In the genomic region with DNA sequence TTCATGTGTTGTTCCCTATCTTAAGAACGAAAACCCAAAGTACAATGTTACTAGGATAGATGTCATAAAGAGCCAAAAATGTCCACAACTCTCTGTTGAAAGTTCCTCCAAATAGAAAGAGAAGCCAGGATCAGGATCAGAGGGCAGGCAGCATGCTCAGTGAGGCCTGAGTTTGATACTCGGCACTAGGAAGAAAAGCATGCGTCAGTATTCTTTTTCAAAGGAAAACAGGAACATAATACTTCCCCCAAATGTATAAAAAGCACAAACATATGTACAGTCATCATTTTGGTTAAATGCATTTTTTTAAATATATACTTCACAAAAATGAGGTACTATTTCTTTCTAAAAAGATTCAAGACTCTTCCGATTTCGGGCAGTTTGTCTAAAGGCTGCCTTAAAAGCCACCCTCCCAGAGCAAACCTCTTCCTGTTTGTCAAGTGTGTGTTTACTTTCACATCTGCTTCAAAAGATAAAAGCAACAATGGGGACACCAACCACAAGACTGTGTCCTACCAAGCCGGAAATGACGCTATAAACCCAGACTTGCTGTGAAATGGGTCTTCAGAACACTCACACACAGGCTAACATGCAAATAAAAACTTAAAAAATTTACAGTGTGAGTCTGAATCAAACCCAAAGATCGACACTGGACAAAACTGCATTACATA, we compare ENCODE assay signal across 9 mouse cellular contexts. TPM values are rescaled to one million over a fixed set of nuclear protein-coding genes. Genes with fewer than 3 reads are reported as not detected.
DNase-seq lines count a peak whose midpoint lies in the region; ATAC-seq and TF ChIP-seq lines count a peak whose summit lies in the region.
"Had no signal": no experiment of that assay in that cellular context is flagged by ENCODE, and none has a peak within 500 bp of the region (broad histone marks: within the 10 kb centered on the region; RNA-seq: fewer than 3 reads in every experiment).

No protein-coding gene starts in this region.

- intact Hi-C loops in left cerebral cortex, adult 2 months (cut with DNase I) = loop anchor here (5.0 kb wide), 1 partner anchor 37 kb away; the partner anchor contains the start of gene Epb41
- intact Hi-C loops in left cerebral cortex, postnatal 36 days (cut with DNase I) = loop anchor here (5.0 kb wide), 2 partner anchors 37 to 472 kb away; partner anchors contain the start of genes Epb41 and Sesn2

- DNase-seq in left cerebral cortex, adult 2 months (ENCODE audit: extremely low spot score in 1 of 2, low spot score in 2 of 2) = no peak
- DNase-seq in left cerebral cortex, postnatal 36 days (ENCODE audit: low spot score in 2 of 2) = no peak
- DNase-seq in c-Kit-positive CD71-positive TER-119-positive erythroid progenitor cells, embryonic 14.5 days (ENCODE audit: low spot score) = peak; percentile 57
- peak; percentile 70 for DNase-seq in lung, embryonic 14.5 days
- peak; percentile 88 for DNase-seq in thymus, postnatal 0 days (ENCODE audit: low spot score)
- DNase-seq in frontal cortex, postnatal 25 days (ENCODE audit: low spot score in 2 of 2) = no peak
- no peak for DNase-seq in urinary bladder, adult 2 months (ENCODE audit: low spot score)
- no peak for DNase-seq in cerebellum, adult 8-10 months

- no peaks in the 10 kb centered on the region for H3K9me3 ChIP-seq in lung, embryonic 14.5 days (ENCODE audit: low read depth, low read length)

- H3K36me3 ChIP-seq in lung, embryonic 14.5 days (ENCODE audit: insufficient read depth) = no peaks in the 10 kb centered on the region

- 60% methylated on average over 8 of the region's 8 CpGs for WGBS in lung, embryonic 14.5 days

- no peak overlapping the region for H3K9ac ChIP-seq in lung, embryonic 14.5 days

- peak overlapping the region; percentile 5 for H3K27ac ChIP-seq in left cerebral cortex, adult 2 months
- H3K27ac ChIP-seq in lung, embryonic 14.5 days (ENCODE audit: low read depth) = peak overlapping the region; percentile 9; the same call in 1 of the 2 replicates

- no peaks in the 10 kb centered on the region for H3K27me3 ChIP-seq in lung, embryonic 14.5 days (ENCODE audit: insufficient read depth, low read length)

- TF ChIP-seq CTCF in left cerebral cortex, adult 2 months (IDR thresholded peaks at IDR 0.05) = no peak
- no peak for TF ChIP-seq CTCF in lung, embryonic 14.5 days (IDR thresholded peaks at IDR 0.05; ENCODE audit: low read depth)

- H3K4me1 ChIP-seq in lung, embryonic 14.5 days (ENCODE audit: insufficient read depth) = no peaks in the 10 kb centered on the region

- H3K4me3 ChIP-seq in left cerebral cortex, adult 2 months = no peak overlapping the region
- H3K4me3 ChIP-seq in lung, embryonic 14.5 days (ENCODE audit: low read depth, low read length) = no peak overlapping the region

- no peak overlapping the region for H3K4me2 ChIP-seq in lung, embryonic 14.5 days

- no peak for ATAC-seq in lung, embryonic 14.5 days (ENCODE audit: insufficient read depth)

RNA-seq across cellular contexts. Expression of gene Gm10300, which starts 34.4 kb away (rescaled TPM):
- total RNA-seq in left cerebral cortex, adult 2 months (2021) = not detected
- under 1 TPM in 1 of 2 experiments, not detected in 1; 0.22 TPM for total RNA-seq in left cerebral cortex, postnatal 36 days (2021)
- 0.08 and 0.11 TPM in 2 replicates for polyA plus RNA-seq in lung, embryonic 14.5 days (2014; fragmentation: Nextera tagmentation; extraction: Ambion mirVana)
- 0.05 and 0.08 TPM in 2 replicates for polyA plus RNA-seq in thymus, postnatal 0 days (2015; fragmentation: Nextera tagmentation; extraction: Ambion mirVana)
- 0.32 and 0.39 TPM in 2 replicates for polyA plus RNA-seq in urinary bladder, adult 2 months (2012; rRNA removed)
- polyA plus RNA-seq: neural tube, embryonic 11.5 days had no signal

RNA-seq across cellular contexts. Expression of gene Epb41, which starts 35.0 kb away (rescaled TPM):
- total RNA-seq in left cerebral cortex, adult 2 months (2021) = 10 to 100 TPM; 40.7 to 41.7 TPM
- total RNA-seq in left cerebral cortex, postnatal 36 days (2021) = 10 to 100 TPM; 36.5 to 44.3 TPM
- polyA plus RNA-seq in lung, embryonic 14.5 days (2014; fragmentation: Nextera tagmentation; extraction: Ambion mirVana) = 79.1 and 86.3 TPM in 2 replicates
- polyA plus RNA-seq in thymus, postnatal 0 days (2015; fragmentation: Nextera tagmentation; extraction: Ambion mirVana) = 47.5 and 52.0 TPM in 2 replicates
- 61.2 and 66.1 TPM in 2 replicates for polyA plus RNA-seq in urinary bladder, adult 2 months (2012; rRNA removed)

Comparison
In these comparisons a context has a peak if more than half of its experiments do, and no peak if none do; other contexts are left out.
1. DNase-seq: peak in c-Kit-positive CD71-positive TER-119-positive erythroid progenitor cells, embryonic 14.5 days (single experiment), lung, embryonic 14.5 days (single experiment) and thymus, postnatal 0 days (single experiment); none in left cerebral cortex, adult 2 months (0 of 2), left cerebral cortex, postnatal 36 days (0 of 2), frontal cortex, postnatal 25 days (0 of 2), urinary bladder, adult 2 months (single experiment) and cerebellum, adult 8-10 months (single experiment).